Mouse (Mus musculus): ENCODE results near the gene Ulk4.

DNA sequence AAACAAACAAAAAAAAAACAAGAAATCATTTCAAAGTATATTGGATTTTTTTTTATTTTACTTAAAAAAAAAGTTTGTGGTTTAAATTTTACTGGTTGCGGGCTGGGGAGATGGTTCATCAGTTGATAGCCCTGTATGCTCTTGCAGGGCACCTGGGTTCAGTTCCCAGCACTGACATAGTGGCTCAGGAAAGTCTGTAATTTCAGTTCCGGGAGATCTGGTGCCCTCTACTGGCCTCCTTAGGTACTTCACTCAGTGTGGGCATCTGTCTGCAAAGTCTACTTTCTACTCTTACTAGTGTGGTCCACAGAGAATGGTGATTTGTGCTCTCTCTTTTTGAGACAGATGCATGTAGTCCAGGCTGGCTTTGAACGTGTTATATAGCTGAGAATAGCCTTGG is 7.4 kb upstream of the Ulk4 start:
- TF ChIP-seq CTCF (IDR thresholded peaks at IDR 0.05): peak; percentile 72
- no peak for TF ChIP-seq POLR2A (IDR thresholded peaks at IDR 0.05; ENCODE audit: insufficient read depth, low read depth, low read length)
- no peak for TF ChIP-seq EP300 (IDR thresholded peaks at IDR 0.05; ENCODE audit: insufficient read depth, low read depth, low read length)
